Mouse (Mus musculus) layer of hippocampus, adult 8-10 months (tissue): ENCODE measurements around the gene Psd. TPM values are rescaled to one million over a fixed set of nuclear protein-coding genes. Genes with fewer than 3 reads are reported as not detected.

ENCODE experiments used
- microRNA-seq, 2 experiments: library from miRNA; unstranded; fragments of <30 nt; microRNA quantifications; one replicate each; pipeline ENCODE4 v1.2.0; 2022
- total RNA-seq, 4 experiments: library from RNA; stranded (reverse); gene quantifications; 2 replicates each; pipeline ENCODE4 v1.2.4; 2022

Psd gene
- total RNA-seq, 4 experiments from 2014 or later = 602 to 631 (median 613) TPM

Small RNA genes lying within 50 kb of the gene (microRNA-seq; reads per million reads assigned to microRNA genes)
- gene Mir146b = 1.3 to 3.8 reads per million in 2 experiments

Other genes with a start within 250 kb of the Psd start
- gene Elovl3, start 195.3 kb downstream of the Psd start, total RNA-seq = not detected
- not detected for gene Pitx3, start 178.8 kb downstream of the Psd start, total RNA-seq
- 100 to 1,000 TPM in 1 of 4 experiments, 10 to 100 TPM in 3; 82.5 to 103 (median 87.7) TPM for gene Gbf1, start 174.6 kb downstream of the Psd start, total RNA-seq
- 1 to 10 TPM; 2.6 to 4.2 (median 3.3) TPM for gene Nfkb2, start 22.8 kb downstream of the Psd start, total RNA-seq
- 10 to 100 TPM; 22.9 to 29.3 (median 25.8) TPM for gene Fbxl15, start 1.0 kb upstream of the Psd start, total RNA-seq
- 100 to 1,000 TPM; 158 to 175 (median 166) TPM for gene Cuedc2, start 11.5 kb upstream of the Psd start, total RNA-seq
- gene Mfsd13a, start 14.0 kb upstream of the Psd start, total RNA-seq = 10 to 100 TPM; 28.3 to 30.7 (median 30.3) TPM
- gene 2310034G01Rik, start 23.1 kb upstream of the Psd start, total RNA-seq = 1 to 10 TPM in 3 of 4 experiments, under 1 TPM in 1; 0.89 to 1.5 (median 1.3) TPM
- 100 to 1,000 TPM; 175 to 202 (median 183) TPM for gene Actr1a, start 68.6 kb upstream of the Psd start, total RNA-seq
- 10 to 100 TPM; 17.4 to 22.3 (median 19.4) TPM for gene Sufu, start 69.7 kb upstream of the Psd start, total RNA-seq
- 10 to 100 TPM; 91.0 to 98.4 (median 93.7) TPM for gene Trim8, start 174.5 kb upstream of the Psd start, total RNA-seq
- gene Arl3, start 246.0 kb upstream of the Psd start, total RNA-seq = 100 to 1,000 TPM in 2 of 4 experiments, 10 to 100 TPM in 2; 85.9 to 125 (median 103) TPM
- gene Sfxn2, start 246.2 kb upstream of the Psd start, total RNA-seq = 1 to 10 TPM; 7.3 to 9.2 (median 7.5) TPM